Mouse (Mus musculus) liver, embryonic 13.5 days (tissue): Measurements from ENCODE around the gene Mycl. TPM values are rescaled to one million over a fixed set of nuclear protein-coding genes. Genes with fewer than 3 reads are reported as not detected.
"Not testable (repeated sequence)": the region's sequence is repeated elsewhere in the genome, so short reads cannot be mapped to it uniquely, and the experiment has no call there.

ENCODE experiments used
- ATAC-seq: fragments of 200-750 bp; cut with Nextera tagmentation; 2 replicates; pipeline ENCODE4 v1.8.0; 2017; ENCODE audit warnings: low read depth, mild to moderate bottlenecking, moderate number of reproducible peaks, moderate library complexity
- DNase-seq: peaks from one replicate; pipeline ENCODE4 v3.0.0; 2022
- H3K27ac ChIP-seq: fragments of 300-500 bp; sonication (generic); 2 replicates; pipeline ENCODE4 v1.5.1; 2015; ENCODE audit warnings: moderate library complexity, mild to moderate bottlenecking, inconsistent platforms
- H3K27me3 ChIP-seq: fragments of 300-500 bp; sonication (generic); 2 replicates; pipeline ENCODE4 v1.6.1; 2015; ENCODE audit warnings: mild to moderate bottlenecking, inconsistent platforms
- H3K36me3 ChIP-seq: fragments of 300-500 bp; sonication (generic); 2 replicates; pipeline ENCODE4 v1.6.1; 2015; ENCODE audit warnings: mild to moderate bottlenecking, inconsistent platforms
- H3K4me1 ChIP-seq: fragments of 300-500 bp; sonication (generic); replicated peaks from 2 replicates; pipeline ENCODE4 v1.6.1; 2015; ENCODE audit warnings: inconsistent platforms
- H3K4me2 ChIP-seq: fragments of 300-500 bp; sonication (generic); 2 replicates; pipeline ENCODE4 v1.6.1; 2015; ENCODE audit warnings: inconsistent platforms, mild to moderate bottlenecking, moderate library complexity
- H3K4me3 ChIP-seq: fragments of 300-500 bp; sonication (generic); replicated peaks from 2 replicates; pipeline ENCODE4 v1.5.1; 2015; ENCODE audit warnings: mild to moderate bottlenecking, inconsistent platforms
- H3K9ac ChIP-seq: fragments of 300-500 bp; sonication (generic); 2 replicates; pipeline ENCODE4 v1.6.1; 2015; ENCODE audit warnings: mild to moderate bottlenecking, inconsistent platforms
- H3K9me3 ChIP-seq: fragments of 300-500 bp; sonication (generic); replicated peaks from 2 replicates; pipeline ENCODE4 v1.6.1; 2016; ENCODE audit warnings: inconsistent platforms
- WGBS: fragments of 180-500 bp; shearing (Covaris S2); methylation state at CpG from one replicate; pipeline ENCODE4 v1.1.7; 2015; ENCODE audit not compliant: insufficient replicate concordance; 5-methylcytosine and 5-hydroxymethylcytosine counted together
- polyA plus RNA-seq: library from polyadenylated mRNA; unstranded; fragments of >200 nt; fragmentation: Nextera tagmentation; extraction: Ambion mirVana; gene quantifications from 2 replicates; pipeline ENCODE4 v1.2.1, GENCODE M21; 2015

Mycl gene
- polyA plus RNA-seq, 1 experiment from 2014 or later, result 0.74 TPM

GRCm38 (mm10) chr4:122999263-122999691 is 3.8 kb downstream of the Mycl start:
- Histone ChIP-seq H3K4me1 (peaks cover 16% of the 10 kb centered on the region), H3K4me3 (no peak overlapping the region), H3K9me3 (no peaks in the 10 kb centered on the region), H3K27me3 (peaks cover 78% of the 10 kb centered on the region), H3K9ac (no peak overlapping the region), H3K4me2 (0 out of 2 replicates have a peak overlapping the region, but pooled peaks have one; percentile 18), H3K36me3 (no peaks in the 10 kb centered on the region), H3K27ac (no peak overlapping the region)
- no peak for ATAC-seq
- 24% methylated on average over 4 of the region's 4 CpGs for WGBS
- no peak for DNase-seq

GRCm38 (mm10) chr4:123000130-123000529 is 4.7 kb downstream of the Mycl start:
- peaks cover 23% of the 10 kb centered on the region for H3K4me1 ChIP-seq
- ATAC-seq (no peak), DNase-seq (no peak)
- no peaks in the 10 kb centered on the region for H3K9me3 ChIP-seq
- no peak overlapping the region for H3K4me3 ChIP-seq
- H3K36me3 ChIP-seq, result no peaks in the 10 kb centered on the region
- H3K27ac ChIP-seq, result no peak overlapping the region
- no peak overlapping the region for H3K9ac ChIP-seq
- H3K27me3 ChIP-seq, result peaks cover 69% of the 10 kb centered on the region
- no peak overlapping the region for H3K4me2 ChIP-seq
- WGBS, result 61% methylated on average over 14 of the region's 14 CpGs

GRCm38 (mm10) chr4:123000617-123001342 is 5.3 kb downstream of the Mycl start:
- H3K9ac ChIP-seq, result no peak overlapping the region
- H3K4me1 ChIP-seq, result peaks cover 24% of the 10 kb centered on the region
- no peak overlapping the region for H3K4me3 ChIP-seq
- no peaks in the 10 kb centered on the region for H3K9me3 ChIP-seq
- no peak for ATAC-seq
- H3K27ac ChIP-seq, result no peak overlapping the region
- 65% methylated on average over 17 of the region's 17 CpGs for WGBS
- H3K4me2 ChIP-seq, result no peak overlapping the region
- no peak for DNase-seq
- H3K36me3 ChIP-seq, result no peaks in the 10 kb centered on the region
- peaks cover 63% of the 10 kb centered on the region for H3K27me3 ChIP-seq

- 36% methylated on average over 15 of the region's 15 CpGs for WGBS
- H3K36me3 ChIP-seq, result no peaks in the 10 kb centered on the region
- H3K9me3 ChIP-seq, result no peaks in the 10 kb centered on the region
- ATAC-seq, result no peak
- peaks cover 14% of the 10 kb centered on the region for H3K4me1 ChIP-seq
- H3K4me2 ChIP-seq, result no peak overlapping the region
- H3K4me3 ChIP-seq, result no peak overlapping the region
- peaks cover 18% of the 10 kb centered on the region for H3K27me3 ChIP-seq
- DNase-seq, result no peak
- H3K9ac ChIP-seq, result no peak overlapping the region
- H3K27ac ChIP-seq, result no peak overlapping the region
Observed at GRCm38 (mm10) chr4:123005054-123005966, 9.9 kb downstream of the Mycl start.

- H3K36me3 ChIP-seq, H3K27ac ChIP-seq, DNase-seq, ATAC-seq, H3K9me3 ChIP-seq, H3K9ac ChIP-seq, H3K4me2 ChIP-seq, H3K4me3 ChIP-seq, H3K27me3 ChIP-seq: not testable (repeated sequence)
- peaks cover 11% of the 10 kb centered on the region for H3K4me1 ChIP-seq
- 78% methylated on average over 4 of the region's 4 CpGs for WGBS
Observed at GRCm38 (mm10) chr4:123012501-123012900, 17.0 kb downstream of the Mycl start.

GRCm38 (mm10) chr4:123013346-123013945 is 18.0 kb downstream of the Mycl start:
- ATAC-seq, result no peak
- WGBS, result 59% methylated on average over 5 of the region's 5 CpGs
- H3K27me3 ChIP-seq, result no peaks in the 10 kb centered on the region; the same call in 1 of the 2 replicates
- H3K9me3 ChIP-seq, result no peaks in the 10 kb centered on the region
- no peak overlapping the region for H3K27ac ChIP-seq
- H3K4me2 ChIP-seq, result no peak overlapping the region
- peaks cover 21% of the 10 kb centered on the region for H3K4me1 ChIP-seq
- no peak overlapping the region for H3K4me3 ChIP-seq
- no peak overlapping the region for H3K9ac ChIP-seq
- no peaks in the 10 kb centered on the region for H3K36me3 ChIP-seq
- no peak for DNase-seq

GRCm38 (mm10) chr4:123013949-123014406 is 18.5 kb downstream of the Mycl start:
- Histone ChIP-seq H3K9ac (no peak overlapping the region), H3K27me3 (no peaks in the 10 kb centered on the region; the same call in 1 of the 2 replicates), H3K4me1 (peaks cover 26% of the 10 kb centered on the region), H3K36me3 (0 out of 2 replicates have a peak, but pooled peaks cover 2% of the 10 kb centered on the region), H3K27ac (no peak overlapping the region), H3K4me2 (no peak overlapping the region), H3K9me3 (no peaks in the 10 kb centered on the region), H3K4me3 (no peak overlapping the region)
- ATAC-seq (no peak), DNase-seq (no peak)
- WGBS, result 40% methylated on average over 3 of the region's 3 CpGs

GRCm38 (mm10) chr4:123014501-123015282 is 19.2 kb downstream of the Mycl start:
- no peaks in the 10 kb centered on the region for H3K9me3 ChIP-seq
- no peak overlapping the region for H3K4me3 ChIP-seq
- peaks cover 6% of the 10 kb centered on the region; the same call in 1 of the 2 replicates for H3K36me3 ChIP-seq
- no peak overlapping the region for H3K4me2 ChIP-seq
- H3K27me3 ChIP-seq, result no peaks in the 10 kb centered on the region; the same call in 1 of the 2 replicates
- DNase-seq (no peak), ATAC-seq (no peak)
- no peak overlapping the region for H3K27ac ChIP-seq
- H3K4me1 ChIP-seq, result peaks cover 29% of the 10 kb centered on the region
- WGBS, result 29% methylated on average over 7 of the region's 7 CpGs
- no peak overlapping the region for H3K9ac ChIP-seq

- H3K27ac ChIP-seq, result peak within 1 kb of the TSS; percentile 63
- under 1% methylated on average over 34 of the region's 34 CpGs for WGBS
Observed at GRCm38 (mm10) chr4:123016451-123016957, 21.1 kb downstream of the Mycl start, which contains the start of gene Trit1. Gene Trit1, plus strand, starts transcription at chr4:123016597.

GRCm38 (mm10) chr4:123021591-123021990 is 26.1 kb downstream of the Mycl start:
- Histone ChIP-seq H3K36me3 (peaks cover 37% of the 10 kb centered on the region), H3K9me3 (no peaks in the 10 kb centered on the region), H3K27ac (no peak overlapping the region), H3K4me1 (peaks cover 42% of the 10 kb centered on the region), H3K4me2 (no peak overlapping the region), H3K27me3 (no peaks in the 10 kb centered on the region), H3K9ac (no peak overlapping the region), H3K4me3 (no peak overlapping the region)
- DNase-seq (no peak), ATAC-seq (no peak)
- 80% methylated on average over 3 of the region's 3 CpGs for WGBS

More at GRCm38 (mm10) chr4:123016451-123016957, 21.1 kb downstream of the Mycl start, which contains the start of gene Trit1:
- no peaks in the 10 kb centered on the region; the same call in 1 of the 2 replicates for H3K27me3 ChIP-seq
- peaks cover 16% of the 10 kb centered on the region for H3K36me3 ChIP-seq
- H3K4me1 ChIP-seq, result peaks cover 32% of the 10 kb centered on the region
- peak within 1 kb of the TSS; percentile 81 for H3K4me2 ChIP-seq
- H3K9ac ChIP-seq, result peak within 1 kb of the TSS; percentile 86
- no peaks in the 10 kb centered on the region for H3K9me3 ChIP-seq
- peak within 1 kb of the TSS; percentile 82 for H3K4me3 ChIP-seq
- peak; percentile 86 for DNase-seq
- ATAC-seq, result peak; percentile 89
